Mouse (Mus musculus) spleen, postnatal 14 days (tissue): Measurements from ENCODE around the gene Plekha8.
A peak's percentile ranks its signal among the peaks of the same experiment; 100 is the strongest.

Experiments used
- DNase-seq, 2 experiments: peaks; one replicate each; pipeline ENCODE4 v3.0.0; 2021 to 2022; ENCODE audit warnings: low spot score in 2 of 2

The Plekha8 gene

GRCm38 (mm10) chr6:54586911-54587310 lies 8.0 kb upstream of the Plekha8 start:
- DNase-seq = no peak

GRCm38 (mm10) chr6:54587683-54588082 lies 7.2 kb upstream of the Plekha8 start:
- DNase-seq = no peak

- DNase-seq = no peak
These were observed 6.7 kb upstream of the Plekha8 start for GRCm38 (mm10) chr6:54588212-54588611.

- no peak for DNase-seq
These were observed 4.2 kb upstream of the Plekha8 start for GRCm38 (mm10) chr6:54590691-54591090.

- DNase-seq = no peak
These were observed 3.1 kb upstream of the Plekha8 start for GRCm38 (mm10) chr6:54591778-54592177.

GRCm38 (mm10) chr6:54592938-54593535 lies 1.9 kb upstream of the Plekha8 start:
- DNase-seq = peak; percentile 64 to 68

GRCm38 (mm10) chr6:54593766-54594468 lies 994 bp upstream of the Plekha8 start:
- no peak for DNase-seq

GRCm38 (mm10) chr6:54595330-54595878 lies 493 bp downstream of the Plekha8 start:
- no peak for DNase-seq

GRCm38 (mm10) chr6:54597208-54597607 lies 2.3 kb downstream of the Plekha8 start, which contains the start of gene Fkbp14:
Gene Fkbp14, minus strand, starts transcription at chr6:54597308.
- no peak for DNase-seq

GRCm38 (mm10) chr6:54597711-54598110 lies 2.8 kb downstream of the Plekha8 start:
- DNase-seq = no peak

- DNase-seq = no peak
These were observed 5.9 kb downstream of the Plekha8 start for GRCm38 (mm10) chr6:54600681-54601347.

GRCm38 (mm10) chr6:54602891-54603290 lies 8.0 kb downstream of the Plekha8 start:
- DNase-seq = no peak

GRCm38 (mm10) chr6:54604001-54604715 lies 9.2 kb downstream of the Plekha8 start:
- no peak for DNase-seq

GRCm38 (mm10) chr6:54606241-54606640 lies 11.3 kb downstream of the Plekha8 start:
- no peak for DNase-seq

GRCm38 (mm10) chr6:54617363-54617762 lies 22.5 kb downstream of the Plekha8 start:
- no peak for DNase-seq

GRCm38 (mm10) chr6:54619530-54619929 lies 24.6 kb downstream of the Plekha8 start:
- DNase-seq = no peak

GRCm38 (mm10) chr6:54620357-54620756 lies 25.4 kb downstream of the Plekha8 start:
- no peak for DNase-seq

- no peak for DNase-seq
These were observed 33.5 kb downstream of the Plekha8 start for GRCm38 (mm10) chr6:54628381-54628780.

GRCm38 (mm10) chr6:54629734-54630133 lies 34.8 kb downstream of the Plekha8 start:
- DNase-seq = no peak

GRCm38 (mm10) chr6:54631462-54631861 lies 36.6 kb downstream of the Plekha8 start:
- no peak for DNase-seq

GRCm38 (mm10) chr6:54639877-54640276 lies 45.0 kb downstream of the Plekha8 start:
- no peak for DNase-seq

GRCm38 (mm10) chr6:54641953-54642352 lies 47.0 kb downstream of the Plekha8 start:
- no peak for DNase-seq
